Mouse (Mus musculus) heart, postnatal 0 days (tissue): ENCODE data around the gene Evi2b. TPM values are rescaled to one million over a fixed set of nuclear protein-coding genes. Genes with fewer than 3 reads are reported as not detected.

Experiments
- ATAC-seq: fragments of 200-750 bp; cut with Nextera tagmentation; 2 replicates; pipeline ENCODE4 v1.8.0; 2017; ENCODE audit warnings: low read depth, moderate number of reproducible peaks, moderate library complexity; ENCODE audit not compliant: insufficient read depth
- DNase-seq: peaks from one replicate; pipeline ENCODE4 v3.0.0-alpha.2; 2016; ENCODE audit warnings: low spot score
- H3K27ac ChIP-seq: fragments of 300-500 bp; sonication (generic); 2 replicates; pipeline ENCODE4 v1.5.1; 2014; ENCODE audit warnings: low read depth, mild to moderate bottlenecking
- H3K27me3 ChIP-seq: fragments of 300-500 bp; sonication (generic); 2 replicates; pipeline ENCODE4 v1.6.1; 2014; ENCODE audit warnings: low read length, mixed read lengths; ENCODE audit not compliant: control insufficient read depth, insufficient read depth
- H3K36me3 ChIP-seq: fragments of 300-500 bp; sonication (generic); replicated peaks from 2 replicates; pipeline ENCODE4 v1.6.1; 2014; ENCODE audit warnings: low read length, mixed read lengths; ENCODE audit not compliant: control insufficient read depth, insufficient read depth
- H3K4me1 ChIP-seq: fragments of 300-500 bp; sonication (generic); 2 replicates; pipeline ENCODE4 v1.6.1; 2014; ENCODE audit warnings: antibody characterized with exemption; ENCODE audit not compliant: control insufficient read depth, insufficient read depth
- H3K4me2 ChIP-seq: fragments of 300-500 bp; sonication (generic); 2 replicates; pipeline ENCODE4 v1.6.1; 2014; ENCODE audit warnings: low read depth, mild to moderate bottlenecking, low read length, moderate library complexity
- H3K4me3 ChIP-seq: fragments of 300-500 bp; sonication (generic); 2 replicates; pipeline ENCODE4 v1.5.1; 2014; ENCODE audit warnings: low read depth, low read length
- H3K9ac ChIP-seq: fragments of 300-500 bp; sonication (generic); replicated peaks from 2 replicates; pipeline ENCODE4 v1.6.1; 2014; ENCODE audit warnings: low read depth, low read length, mixed read lengths
- H3K9me3 ChIP-seq: fragments of 300-500 bp; sonication (generic); replicated peaks from 2 replicates; pipeline ENCODE4 v1.6.1; 2016; ENCODE audit warnings: low read length; ENCODE audit not compliant: control insufficient read depth
- CTCF ChIP-seq: IDR thresholded peaks from 2 replicates; pipeline ENCODE4 v1.5.1; 2016; ENCODE audit warnings: antibody characterized with exemption, control low read depth, low read depth
- EP300 ChIP-seq: IDR thresholded peaks from 2 replicates; pipeline ENCODE4 v1.6.1; 2016; ENCODE audit warnings: antibody characterized with exemption, low read depth
- WGBS: fragments of 180-500 bp; shearing (Covaris S2); extraction: QIAGEN DNeasy Blood & Tissue Kit; methylation state at CpG from one replicate; pipeline ENCODE4 v1.1.7; 2014; 5-methylcytosine and 5-hydroxymethylcytosine counted together
- polyA plus RNA-seq: library from polyadenylated mRNA; unstranded; fragments of >200 nt; fragmentation: Nextera tagmentation; extraction: Ambion mirVana; gene quantifications from 2 replicates; pipeline ENCODE4 v1.2.1, GENCODE M21; 2015
- total RNA-seq: library from RNA; depleted of rRNA; stranded (reverse); fragments of >200 nt; gene quantifications from 2 replicates; pipeline ENCODE4 v1.2.3, GENCODE M21; 2014; ENCODE audit warnings: low replicate concordance

The Evi2b gene
- total and polyA plus RNA-seq, 2 experiments from 2014 or later = 0.36 to 0.84 TPM

DNA sequence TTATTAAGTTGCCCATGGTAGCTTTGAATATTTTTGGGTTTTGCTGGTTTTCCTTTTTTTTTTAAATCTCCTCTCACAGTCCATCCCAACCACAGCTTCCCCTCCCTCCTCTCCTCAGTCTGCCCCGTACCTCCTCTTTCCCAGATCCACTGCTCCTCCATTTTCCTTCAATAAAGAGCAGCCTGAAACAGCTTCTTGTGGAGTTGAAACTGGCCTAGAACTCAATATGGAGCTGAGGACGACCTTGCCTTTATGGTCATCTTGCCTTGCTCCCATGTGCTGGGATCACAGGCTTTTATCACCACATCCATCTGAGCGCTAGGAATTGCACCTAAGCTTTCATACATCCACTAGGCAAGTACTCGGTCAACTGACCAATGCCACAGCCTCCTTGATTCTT is 7.9 kb upstream of the Evi2b start:
- Histone ChIP-seq H3K4me3 (no peak overlapping the region), H3K27ac (no peak overlapping the region), H3K27me3 (no peaks in the 10 kb centered on the region), H3K4me2 (no peak overlapping the region), H3K9ac (no peak overlapping the region), H3K9me3 (no peaks in the 10 kb centered on the region), H3K4me1 (peaks cover 23% of the 10 kb centered on the region), H3K36me3 (peaks cover 14% of the 10 kb centered on the region; the same call in 1 of the 2 replicates)
- ATAC-seq (no peak), DNase-seq (no peak)
- WGBS = 90% methylated on average over 4 of the region's 4 CpGs
- TF ChIP-seq CTCF (no peak), EP300 (no peak)

- Histone ChIP-seq H3K36me3 (peaks cover 9% of the 10 kb centered on the region; the same call in 1 of the 2 replicates), H3K27me3 (no peaks in the 10 kb centered on the region), H3K4me1 (peaks cover 23% of the 10 kb centered on the region), H3K4me2 (no peak overlapping the region), H3K9ac (no peak overlapping the region), H3K4me3 (no peak overlapping the region), H3K9me3 (no peaks in the 10 kb centered on the region), H3K27ac (no peak overlapping the region)
- no peak for DNase-seq
- TF ChIP-seq CTCF = no peak
- TF ChIP-seq EP300 = no peak
- no peak for ATAC-seq
- WGBS = 87% methylated on average over 11 of the region's 11 CpGs
These were observed 7.2 kb upstream of the Evi2b start for GRCm38 (mm10) chr11:79530774-79531173.

DNA sequence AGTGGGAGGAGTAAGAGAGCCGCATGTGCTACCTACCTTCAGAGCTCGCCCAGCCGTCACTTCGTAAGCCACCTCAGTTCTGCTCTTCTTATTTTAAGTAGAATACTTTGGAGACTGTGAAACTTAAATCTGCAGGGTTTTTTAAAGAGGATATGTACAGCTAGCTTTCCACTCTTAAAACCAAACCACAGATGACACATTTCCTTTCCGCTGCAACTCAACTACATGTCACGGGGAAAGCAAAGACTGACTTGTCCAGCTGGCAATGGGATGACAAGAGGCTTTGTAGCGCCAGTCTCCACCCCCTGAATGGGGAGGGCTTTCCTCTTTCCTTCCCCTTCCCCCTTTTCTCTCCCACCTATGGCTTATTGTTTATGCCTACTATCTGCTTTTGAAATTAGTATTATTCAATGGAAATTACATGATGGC is 6.8 kb upstream of the Evi2b start, which contains the start of the genes Evi2 and Evi2a:
Gene Evi2 (minus strand): TSS at position 257 of the 429 bp plus-strand sequence.
Gene Evi2a (minus strand): TSS at position 277 of the 429 bp plus-strand sequence.
- ATAC-seq = no peak
- no peak within 1 kb of the TSS for H3K9ac ChIP-seq
- 85% methylated on average over 7 of the region's 7 CpGs for WGBS
- no peak within 1 kb of the TSS for H3K4me3 ChIP-seq
- DNase-seq = peak; percentile 19
- H3K36me3 ChIP-seq = peaks cover 9% of the 10 kb centered on the region; the same call in 1 of the 2 replicates
- H3K4me1 ChIP-seq = peaks cover 23% of the 10 kb centered on the region
- no peaks in the 10 kb centered on the region for H3K9me3 ChIP-seq
- H3K27me3 ChIP-seq = no peaks in the 10 kb centered on the region
- no peak for TF ChIP-seq CTCF
- TF ChIP-seq EP300 = no peak
- H3K27ac ChIP-seq = no peak within 1 kb of the TSS
- H3K4me2 ChIP-seq = no peak within 1 kb of the TSS

DNA sequence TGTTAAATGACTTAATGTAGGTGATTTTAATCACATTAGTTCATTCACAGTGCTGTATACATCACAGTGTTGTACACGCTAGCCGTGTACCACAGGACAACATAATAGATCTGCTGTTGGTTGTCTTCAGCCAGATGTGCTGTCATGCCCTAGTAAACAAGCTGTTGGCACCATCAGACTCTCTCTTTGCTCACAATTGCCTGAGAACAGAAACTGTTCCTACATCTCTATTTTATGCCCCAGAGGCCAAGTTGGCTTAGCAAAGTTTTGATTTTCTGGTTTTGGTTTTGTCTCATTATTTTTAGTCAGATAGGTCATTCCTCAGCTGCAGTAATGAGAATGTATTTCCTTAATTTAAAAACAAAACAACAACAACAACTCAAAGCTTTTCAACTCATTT is 6.2 kb upstream of the Evi2b start:
- DNase-seq (no peak), ATAC-seq (no peak)
- Histone ChIP-seq H3K4me1 (peaks cover 23% of the 10 kb centered on the region), H3K27ac (no peak overlapping the region), H3K4me2 (no peak overlapping the region), H3K27me3 (no peaks in the 10 kb centered on the region), H3K36me3 (peaks cover 9% of the 10 kb centered on the region; the same call in 1 of the 2 replicates), H3K4me3 (no peak overlapping the region), H3K9ac (no peak overlapping the region), H3K9me3 (no peaks in the 10 kb centered on the region)
- WGBS = 91% methylated on average over 2 of the region's 2 CpGs
- TF ChIP-seq EP300 = no peak
- TF ChIP-seq CTCF = no peak

DNA sequence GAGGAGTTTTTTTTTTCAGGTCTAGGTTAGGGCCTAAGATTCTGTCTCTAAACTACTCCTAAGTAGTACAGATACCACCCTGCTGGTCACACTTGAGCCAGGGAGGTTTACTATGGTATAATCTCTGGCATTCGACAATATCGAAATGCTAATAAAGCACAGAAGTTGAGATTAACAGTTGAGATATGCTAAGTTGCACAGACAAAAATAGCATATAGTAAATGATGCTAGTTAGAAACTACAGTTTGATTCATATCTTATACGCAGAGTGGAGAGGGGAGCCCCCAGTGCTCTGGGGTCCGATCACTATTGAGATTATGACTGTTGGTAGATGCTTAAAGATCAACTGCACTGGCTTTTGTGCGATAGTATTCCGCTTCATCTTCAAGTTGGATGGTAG is 5.7 kb upstream of the Evi2b start:
- Histone ChIP-seq H3K4me3 (no peak overlapping the region), H3K27ac (no peak overlapping the region), H3K36me3 (peaks cover 9% of the 10 kb centered on the region; the same call in 1 of the 2 replicates), H3K9ac (no peak overlapping the region), H3K4me2 (no peak overlapping the region), H3K27me3 (no peaks in the 10 kb centered on the region), H3K4me1 (peaks cover 21% of the 10 kb centered on the region), H3K9me3 (no peaks in the 10 kb centered on the region)
- DNase-seq (no peak), ATAC-seq (no peak)
- TF ChIP-seq EP300 (no peak), CTCF (no peak)
- WGBS = 91% methylated on average over 6 of the region's 6 CpGs

DNA sequence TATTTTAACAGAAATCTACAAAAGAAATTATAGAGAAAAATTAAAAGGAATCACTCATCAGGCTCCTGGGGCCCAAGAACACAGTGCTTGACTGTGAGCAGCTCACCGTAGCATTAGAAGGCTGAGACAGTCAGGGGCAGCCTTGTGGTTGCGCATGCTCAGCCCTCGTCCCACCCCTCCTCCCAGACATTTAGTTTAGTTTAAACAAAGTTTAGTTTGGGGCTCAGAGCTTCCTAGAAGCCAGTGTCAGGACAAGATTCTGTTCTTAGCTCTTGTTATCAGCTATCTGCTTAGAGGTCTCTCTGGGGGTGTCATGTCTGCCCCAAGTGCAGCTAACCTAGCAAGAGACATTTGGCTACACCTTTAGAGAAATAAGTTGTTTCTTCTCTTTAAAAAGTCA is 5.0 kb upstream of the Evi2b start:
- H3K27me3 ChIP-seq = no peaks in the 10 kb centered on the region
- H3K4me3 ChIP-seq = no peak overlapping the region
- H3K27ac ChIP-seq = no peak overlapping the region
- DNase-seq (no peak), ATAC-seq (no peak)
- peaks cover 14% of the 10 kb centered on the region for H3K4me1 ChIP-seq
- H3K4me2 ChIP-seq = no peak overlapping the region
- H3K36me3 ChIP-seq = peaks cover 9% of the 10 kb centered on the region; the same call in 1 of the 2 replicates
- 94% methylated on average over 3 of the region's 3 CpGs for WGBS
- no peaks in the 10 kb centered on the region for H3K9me3 ChIP-seq
- no peak overlapping the region for H3K9ac ChIP-seq
- TF ChIP-seq EP300 (no peak), CTCF (no peak)
